Mouse (Mus musculus): ENCODE results near the gene Borcs8.
A peak's percentile ranks its signal among the peaks of the same experiment; 100 is the strongest.

Borcs8 gene

DNA sequence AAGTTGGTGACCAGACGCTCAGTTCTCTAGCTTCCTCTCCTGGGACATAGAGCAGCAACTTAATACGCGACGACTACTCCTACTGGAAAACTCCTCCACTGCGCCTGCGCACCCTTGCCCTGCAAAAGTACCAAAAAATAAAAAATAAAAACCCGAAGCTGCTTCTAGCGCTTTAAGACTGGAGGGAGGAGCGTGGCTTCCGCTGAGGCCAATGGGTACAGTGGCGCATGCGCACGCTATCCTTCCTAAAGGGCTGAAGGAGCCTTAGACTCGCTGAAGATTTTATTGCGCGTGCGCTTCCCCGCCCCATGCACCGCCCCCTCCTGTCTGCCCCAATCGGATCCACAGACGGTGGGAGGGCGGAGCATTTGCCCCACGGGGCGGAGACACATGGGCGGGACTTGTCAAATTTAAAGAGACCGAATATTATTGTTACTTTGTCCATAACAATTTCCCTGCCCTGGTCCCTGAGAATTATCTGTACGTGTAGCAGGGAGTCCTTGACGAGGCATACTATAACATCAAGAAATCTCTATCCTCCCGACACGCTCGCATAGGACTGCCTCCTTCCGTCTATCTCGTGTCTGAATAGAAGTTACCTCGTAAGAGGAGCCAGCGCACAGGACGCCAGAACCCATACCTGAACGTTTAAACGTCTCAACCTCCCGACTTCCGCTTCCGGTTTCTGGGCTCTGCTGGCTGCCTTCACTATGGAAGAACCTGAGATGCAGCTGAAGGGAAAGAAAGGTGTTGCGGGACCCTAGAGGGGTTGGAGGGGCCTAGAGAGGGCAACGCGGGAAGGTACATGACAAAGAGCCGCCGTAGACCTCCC, at the start of gene Borcs8, which contains the start of the genes Rfxank and Mef2b:
Borcs8 (plus strand) TSS at position 474 of the 832 bp plus-strand sequence.
Rfxank (minus strand) TSS at position 129 of the 832 bp plus-strand sequence.
Mef2b (plus strand) TSS at position 686 of the 832 bp plus-strand sequence.
- peak; percentile 99 for DNase-seq (ENCODE audit: low read depth, low spot score)

DNA sequence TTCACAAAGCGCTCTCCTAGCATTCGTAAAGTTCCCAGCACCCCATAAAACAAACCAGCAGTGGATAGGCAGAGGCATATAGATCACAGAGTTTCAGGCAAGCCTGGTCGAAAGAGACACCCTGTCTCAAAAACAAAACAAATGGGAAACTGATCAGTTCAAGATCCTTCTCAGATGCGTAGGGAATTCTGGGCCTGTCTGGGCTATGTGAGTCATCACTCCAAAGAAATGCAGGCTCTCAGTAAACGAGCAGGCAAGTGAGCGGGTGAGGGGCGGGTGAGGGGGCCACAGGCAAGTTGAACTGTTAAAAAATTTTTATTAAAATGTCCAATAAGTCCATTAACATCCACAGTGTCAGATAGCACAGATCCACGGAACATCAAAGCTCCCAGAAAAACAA, 46.5 kb upstream of the Borcs8 start:
- DNase-seq (ENCODE audit: low read depth, low spot score): no peak

DNA sequence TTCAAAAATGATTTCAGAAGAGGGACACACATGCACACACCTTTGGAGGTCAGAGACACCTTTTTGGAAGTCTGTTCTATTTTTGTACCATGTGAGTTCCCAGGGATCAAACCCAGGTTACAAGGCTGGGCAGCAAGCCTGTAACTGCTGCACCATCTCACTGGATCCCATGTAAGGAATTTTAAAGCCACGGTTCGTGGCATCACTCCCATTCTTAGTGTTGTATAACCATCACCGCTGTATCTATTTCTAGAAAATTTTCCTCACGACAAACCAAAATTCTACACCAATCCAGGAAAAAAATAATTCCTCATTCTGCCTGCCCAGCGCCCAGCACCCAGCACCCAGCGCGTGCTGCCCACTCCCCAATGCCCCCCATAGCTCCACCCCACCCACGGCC, 40.0 kb upstream of the Borcs8 start:
- DNase-seq (ENCODE audit: low read depth, low spot score): peak; percentile 82

DNA sequence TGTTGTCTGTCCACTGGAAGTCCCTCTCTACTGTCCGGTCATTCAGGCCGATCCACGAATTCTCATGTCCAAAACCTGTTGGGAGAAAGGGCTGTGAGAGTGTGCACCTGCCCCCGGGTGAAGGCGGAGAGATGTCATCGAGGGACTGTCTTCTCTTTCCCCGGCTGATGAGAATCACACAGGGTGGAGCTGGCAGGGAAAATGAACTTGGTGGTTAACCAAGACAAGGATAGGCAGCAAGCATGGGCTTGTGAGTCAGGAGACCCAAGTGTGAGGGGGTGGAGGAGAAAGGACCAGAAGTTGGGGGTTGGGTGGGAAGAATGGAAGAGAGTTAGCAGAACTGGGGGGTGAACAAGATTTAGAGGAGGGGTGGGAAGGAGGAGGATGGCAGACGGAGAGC, 39.1 kb upstream of the Borcs8 start:
- peak; percentile 62 for DNase-seq (ENCODE audit: low read depth, low spot score)

DNA sequence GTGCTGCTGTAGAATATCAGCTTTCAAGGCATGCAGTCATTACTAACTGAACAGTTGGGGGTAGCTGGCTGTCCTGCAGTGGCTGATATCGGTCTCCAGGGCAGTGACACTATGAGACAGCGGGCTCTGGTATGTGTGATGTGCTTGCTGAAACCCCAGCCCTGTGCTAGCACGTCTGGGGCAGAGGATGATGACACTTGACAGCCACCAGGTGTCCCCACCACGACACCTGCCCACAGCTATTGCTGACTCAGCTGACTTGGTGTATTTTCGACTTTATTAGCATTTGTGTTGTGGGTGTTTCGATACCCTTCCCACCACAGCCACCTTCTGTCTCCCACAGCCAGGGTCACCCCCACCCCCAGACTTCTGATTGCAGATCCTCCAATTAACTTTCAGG, 34.8 kb upstream of the Borcs8 start:
- DNase-seq (ENCODE audit: low read depth, low spot score): no peak

DNA sequence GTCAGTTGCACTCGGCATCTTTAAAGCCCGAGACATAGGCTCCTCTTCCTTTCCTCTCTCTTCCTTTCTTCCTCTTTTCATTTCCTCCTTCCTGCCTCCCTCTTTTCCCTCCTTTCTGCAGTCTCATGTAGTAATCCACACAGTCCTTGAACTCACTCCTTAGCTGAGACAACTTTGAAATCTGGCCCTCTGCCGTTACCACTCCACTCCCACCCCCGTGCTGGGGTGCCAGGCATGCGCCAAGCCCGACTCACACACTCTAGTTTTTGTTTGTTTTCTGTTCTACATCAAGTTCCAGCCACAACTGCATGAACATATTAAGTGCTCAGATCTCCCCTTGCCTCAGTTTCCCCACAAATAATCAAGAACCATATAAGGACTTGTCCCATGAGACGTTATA, 34.4 kb upstream of the Borcs8 start:
- no peak for DNase-seq (ENCODE audit: low read depth, low spot score)

DNA sequence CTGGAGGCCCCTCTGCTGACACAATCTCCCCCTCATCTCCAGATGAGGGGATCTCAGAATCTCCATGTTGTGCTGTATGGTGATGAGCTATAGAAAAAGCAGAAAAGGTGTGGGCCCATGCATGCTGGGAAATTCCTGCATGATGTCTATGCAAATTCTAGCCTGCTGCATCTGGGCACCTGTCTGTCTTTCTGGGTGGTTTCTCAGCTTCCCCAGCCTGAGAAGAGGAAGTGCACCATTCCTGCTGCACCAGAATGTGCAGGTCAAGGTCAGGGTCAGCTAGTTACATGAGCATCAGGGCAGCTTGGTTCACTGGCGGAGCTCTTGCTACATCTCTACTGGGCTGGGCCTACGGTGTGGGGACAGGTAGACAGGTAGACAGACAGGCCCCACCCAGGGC, 28.8 kb upstream of the Borcs8 start:
- DNase-seq (ENCODE audit: low read depth, low spot score): no peak

DNA sequence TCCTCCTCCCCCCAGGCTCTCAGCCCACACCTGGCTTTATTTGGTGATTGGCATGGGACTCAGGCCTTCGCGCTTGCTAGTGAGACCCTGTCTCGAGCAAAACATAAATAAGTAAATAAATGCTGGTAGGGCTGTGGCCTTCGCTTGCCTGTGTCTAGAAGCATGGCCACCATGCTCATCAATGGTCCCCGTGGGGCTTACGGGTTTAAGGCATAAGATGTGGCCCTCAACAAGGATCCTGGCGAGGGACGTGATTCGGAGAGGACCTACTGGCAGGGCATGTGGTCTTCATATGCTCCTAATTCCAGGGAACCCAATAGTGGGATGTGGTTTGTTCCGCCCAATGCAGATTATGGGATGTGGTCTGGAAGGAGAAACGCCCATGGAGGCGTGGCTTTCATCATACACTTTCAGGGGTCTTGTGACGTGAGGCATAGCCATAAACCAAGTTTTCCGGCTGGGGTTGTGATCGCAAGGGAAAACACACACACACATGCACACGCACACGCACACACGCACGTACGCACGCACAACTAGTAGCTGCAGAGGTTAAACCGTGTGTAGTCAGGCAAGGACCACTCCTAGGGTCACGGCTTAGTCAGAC, 28.0 kb upstream of the Borcs8 start:
- DNase-seq (ENCODE audit: low read depth, low spot score): no peak

DNA sequence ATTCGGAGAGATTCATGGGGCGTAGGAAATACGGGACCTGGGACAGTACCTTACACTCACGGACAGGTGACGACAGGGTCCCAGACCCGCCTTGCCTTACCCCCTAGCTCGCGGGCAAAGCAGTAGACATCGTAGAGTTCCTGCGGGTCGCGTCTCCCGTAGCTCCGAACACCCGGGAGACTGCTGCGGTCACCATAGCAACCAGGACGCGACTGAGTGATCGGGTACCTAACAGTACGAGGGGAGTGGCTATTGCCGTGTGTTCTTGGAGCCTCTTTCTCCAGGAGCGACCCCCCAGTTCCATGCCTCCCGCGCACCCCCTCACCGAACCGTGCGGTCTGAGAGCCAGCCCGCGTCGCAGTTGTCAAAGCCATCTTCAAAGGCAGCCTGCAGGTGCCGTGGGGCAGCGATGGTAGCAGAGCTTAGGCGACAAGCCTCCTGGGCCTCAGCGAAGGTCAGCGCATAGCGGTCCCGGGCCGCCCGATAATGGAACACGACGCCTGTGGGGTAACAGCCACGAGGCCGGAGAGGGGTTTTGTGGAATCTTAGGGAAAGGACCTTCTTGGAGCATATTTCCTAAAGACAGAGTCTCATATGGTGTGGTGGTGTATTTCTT, 26.8 kb upstream of the Borcs8 start:
- DNase-seq (ENCODE audit: low read depth, low spot score): no peak

DNA sequence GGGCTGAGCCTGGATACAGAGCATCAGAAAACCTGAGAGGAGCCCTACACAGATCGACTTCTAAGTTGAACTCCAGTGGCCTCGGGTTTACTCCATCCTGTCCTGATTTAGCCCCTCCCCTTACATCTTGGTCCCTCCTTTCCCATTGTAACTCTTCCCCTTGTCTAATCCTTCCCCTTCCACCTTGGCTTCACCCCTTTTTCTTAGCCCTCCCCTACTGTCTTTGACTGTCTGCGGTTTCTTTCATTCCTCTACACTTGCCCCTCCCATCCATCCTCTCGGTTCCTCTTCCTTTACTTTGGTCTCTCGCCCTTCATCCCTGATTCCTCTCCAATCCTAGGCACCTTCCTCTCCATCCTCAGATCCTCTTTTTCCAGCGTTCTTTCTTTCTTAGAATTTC, 24.8 kb upstream of the Borcs8 start:
- DNase-seq (ENCODE audit: low read depth, low spot score): no peak

DNA sequence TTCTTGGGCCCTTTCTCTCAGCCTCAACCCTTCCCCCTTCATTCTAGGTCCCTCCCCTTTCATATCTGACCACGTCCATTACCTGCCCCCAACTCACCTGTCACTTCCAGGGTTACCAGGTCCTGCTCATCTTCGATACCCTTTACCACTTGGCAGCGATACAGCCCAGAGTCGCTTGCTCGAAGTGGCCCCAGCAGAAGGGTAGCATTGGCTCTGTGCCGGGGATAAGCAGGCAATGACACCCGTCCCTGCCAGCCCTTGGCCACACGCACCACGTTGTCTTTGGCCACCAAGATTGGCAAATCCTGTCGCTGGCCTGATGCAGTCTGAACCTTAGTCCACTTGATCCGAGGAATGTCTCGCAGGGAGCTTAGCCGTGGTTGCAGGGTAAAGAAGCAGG, 24.4 kb upstream of the Borcs8 start:
- no peak for DNase-seq (ENCODE audit: low read depth, low spot score)

DNA sequence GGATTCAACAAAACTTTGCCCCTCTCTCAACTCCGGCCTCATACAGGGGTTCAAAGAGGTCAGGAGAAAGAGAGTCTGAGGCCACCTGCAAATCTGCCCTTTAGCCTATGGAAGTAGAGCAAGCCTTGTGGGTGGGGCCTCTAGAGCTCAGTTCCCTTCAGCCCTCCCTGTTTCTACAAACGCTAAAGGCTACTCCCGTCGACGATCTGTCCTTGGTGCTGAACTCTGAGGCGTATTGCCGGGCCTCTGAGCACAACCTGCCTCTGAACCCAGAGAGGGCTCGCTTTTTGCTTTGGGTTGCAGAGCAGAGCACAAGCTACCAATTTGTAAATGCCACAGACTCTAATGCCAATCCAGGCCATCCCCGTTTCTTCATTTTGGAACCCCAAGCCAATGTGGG, 21.7 kb upstream of the Borcs8 start:
- no peak for DNase-seq (ENCODE audit: low read depth, low spot score)

DNA sequence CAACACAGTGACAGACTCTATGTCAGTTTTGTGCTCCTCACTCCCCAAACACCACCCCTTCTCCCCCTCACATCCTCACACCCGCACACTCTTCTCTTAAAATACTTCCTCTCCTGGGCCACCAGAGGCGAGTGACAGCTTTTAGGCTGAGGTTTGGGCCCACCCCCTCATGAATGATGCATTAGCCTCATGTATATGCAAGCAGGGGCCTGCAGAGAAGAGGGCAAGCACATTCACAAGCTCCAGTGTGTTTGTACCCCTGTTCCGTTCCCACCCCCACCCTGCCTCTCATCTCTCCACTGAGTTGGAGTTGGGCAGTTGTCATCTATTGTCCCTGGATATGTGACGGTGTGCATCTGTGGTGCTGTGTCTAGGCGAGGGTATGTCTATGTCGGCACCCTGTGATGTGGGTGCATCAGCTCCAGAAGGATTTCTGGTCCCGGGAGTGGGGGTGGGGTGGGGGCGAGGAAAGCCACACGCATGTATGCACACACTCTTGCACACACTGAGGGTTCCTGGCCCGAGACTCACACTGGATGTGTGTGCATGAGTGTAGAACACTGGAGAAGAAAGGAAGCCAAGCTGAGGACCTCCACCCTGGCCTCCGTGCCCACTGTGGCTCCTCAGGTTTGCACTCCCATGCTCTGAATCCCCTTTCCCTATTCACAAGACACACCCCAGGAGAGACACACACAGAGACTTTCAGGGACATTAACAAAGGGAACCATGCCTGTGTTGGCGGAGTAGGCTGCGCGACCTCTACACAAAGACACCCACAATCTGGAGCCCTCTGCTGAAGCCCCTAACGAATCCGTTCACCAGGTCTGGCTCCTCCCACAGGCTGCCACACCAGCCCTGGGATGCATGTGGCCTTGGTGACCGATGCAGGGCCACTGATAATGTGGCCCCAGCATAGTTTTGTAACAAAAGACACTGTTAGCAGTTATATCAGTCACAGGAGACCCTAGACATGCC, 20.3 kb upstream of the Borcs8 start:
- DNase-seq (ENCODE audit: low read depth, low spot score): peak; percentile 88

DNA sequence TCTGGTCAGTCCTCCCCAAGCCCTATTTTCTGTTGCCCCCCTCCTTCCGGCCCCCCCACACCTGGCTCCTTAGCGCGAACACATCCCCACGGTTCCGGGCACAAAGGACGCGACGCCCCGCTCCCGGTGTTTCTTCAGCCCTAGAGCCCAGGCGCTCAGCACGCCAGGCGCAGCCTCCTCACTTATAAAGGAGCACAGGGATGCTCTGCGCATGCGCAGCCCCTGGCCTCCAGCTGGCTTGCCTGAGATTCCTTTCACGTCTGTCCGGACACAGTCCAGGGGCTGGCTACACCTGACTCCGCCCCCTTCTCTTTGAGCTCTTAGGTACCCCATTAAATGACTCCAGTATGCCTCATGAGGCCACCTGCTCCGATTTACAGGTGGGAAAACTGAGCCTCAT, 18.6 kb upstream of the Borcs8 start, which contains the start of gene Ncan:
Ncan (minus strand) TSS at position 207 of the 400 bp plus-strand sequence.
- DNase-seq (ENCODE audit: low read depth, low spot score): peak; percentile 67

DNA sequence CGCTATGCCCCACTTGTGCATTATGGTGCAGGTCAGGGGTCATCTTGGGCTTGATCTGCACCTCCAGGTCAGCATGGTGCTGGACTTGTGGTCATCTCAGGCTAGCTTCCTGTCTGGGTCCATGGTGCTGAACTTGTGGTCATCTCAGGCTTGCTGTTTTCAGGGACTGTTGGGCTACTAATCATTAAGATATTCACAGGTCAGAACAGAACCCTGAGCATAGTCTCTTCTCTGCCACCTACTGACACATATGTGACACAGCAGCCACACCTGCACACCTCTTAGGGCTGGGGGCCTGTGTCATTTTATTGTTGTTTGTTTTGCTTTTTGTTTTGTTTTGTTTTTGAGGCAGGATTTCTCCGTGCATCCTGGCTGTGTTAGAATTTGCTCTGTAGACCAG, 16.4 kb upstream of the Borcs8 start:
- DNase-seq (ENCODE audit: low read depth, low spot score): no peak

DNA sequence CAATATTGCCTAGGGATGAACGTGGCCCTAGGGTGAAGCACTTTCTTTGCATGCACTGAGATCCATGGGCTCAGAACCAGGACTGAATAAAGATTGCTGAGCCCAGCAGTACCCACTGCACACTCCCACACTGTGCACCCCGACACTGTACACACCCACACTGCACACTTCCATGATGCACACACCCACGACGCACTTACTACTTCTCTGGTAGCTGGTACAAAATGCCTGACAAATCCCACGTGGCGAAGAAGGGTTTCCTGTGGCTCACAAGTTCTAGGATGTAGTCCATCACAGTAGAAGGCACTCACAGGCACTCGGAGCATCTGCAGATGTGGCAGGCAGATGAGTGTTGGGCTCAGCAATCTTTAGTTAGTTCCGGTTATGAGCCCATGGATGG, 14.3 kb upstream of the Borcs8 start:
- DNase-seq (ENCODE audit: low read depth, low spot score): peak; percentile 48

DNA sequence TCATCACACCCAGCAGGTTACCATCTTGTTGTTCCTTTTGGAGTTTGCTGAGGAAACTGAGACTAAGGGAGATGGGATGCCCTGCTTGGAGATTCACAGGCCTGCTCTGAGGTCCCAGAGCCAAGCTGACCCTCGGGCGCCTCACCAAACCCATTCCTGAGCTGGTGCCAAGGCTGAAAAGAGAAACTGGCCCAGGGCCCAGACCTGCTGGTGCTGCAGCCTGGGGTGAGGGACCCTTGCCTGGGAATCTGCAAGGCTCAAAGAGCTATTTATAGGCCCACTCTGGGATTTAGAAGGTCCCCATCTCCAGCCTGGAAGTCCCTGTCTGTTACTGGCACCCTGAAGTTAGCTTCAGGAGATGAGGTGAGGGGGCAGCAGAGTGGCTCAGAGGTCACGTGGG, 10.9 kb upstream of the Borcs8 start:
- DNase-seq (ENCODE audit: low read depth, low spot score): no peak

DNA sequence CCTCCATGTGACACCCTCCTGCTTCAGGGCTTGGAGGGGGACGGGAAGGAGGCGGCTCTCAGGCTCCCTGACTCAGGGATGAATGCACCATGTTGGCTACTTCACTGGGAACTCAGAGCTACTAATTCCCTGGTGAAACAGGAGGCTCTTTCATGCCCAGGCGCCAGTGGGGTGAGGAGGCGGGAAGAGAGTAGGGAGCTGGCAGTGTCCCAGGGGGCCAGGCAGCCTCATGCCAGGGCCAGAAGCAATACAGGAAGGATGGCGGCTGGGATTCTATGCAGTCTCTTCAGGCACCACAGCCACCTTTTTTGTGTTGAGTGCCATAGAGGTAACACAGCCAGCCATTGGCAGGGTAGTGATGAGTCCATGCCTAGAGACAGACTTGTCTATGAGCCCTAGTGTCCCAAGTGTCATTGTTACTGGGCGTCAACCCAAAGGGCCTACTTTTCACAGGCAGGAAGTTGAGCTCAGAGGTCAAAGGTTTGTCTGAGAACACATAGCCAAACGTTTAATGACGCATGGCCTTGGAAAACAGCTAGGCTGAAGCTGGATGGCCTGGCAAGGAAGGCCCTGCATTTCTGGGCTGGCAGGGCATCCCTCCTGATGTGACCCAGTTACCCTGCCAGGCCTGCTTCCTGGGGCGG, 9.9 kb upstream of the Borcs8 start:
- DNase-seq (ENCODE audit: low read depth, low spot score): no peak

DNA sequence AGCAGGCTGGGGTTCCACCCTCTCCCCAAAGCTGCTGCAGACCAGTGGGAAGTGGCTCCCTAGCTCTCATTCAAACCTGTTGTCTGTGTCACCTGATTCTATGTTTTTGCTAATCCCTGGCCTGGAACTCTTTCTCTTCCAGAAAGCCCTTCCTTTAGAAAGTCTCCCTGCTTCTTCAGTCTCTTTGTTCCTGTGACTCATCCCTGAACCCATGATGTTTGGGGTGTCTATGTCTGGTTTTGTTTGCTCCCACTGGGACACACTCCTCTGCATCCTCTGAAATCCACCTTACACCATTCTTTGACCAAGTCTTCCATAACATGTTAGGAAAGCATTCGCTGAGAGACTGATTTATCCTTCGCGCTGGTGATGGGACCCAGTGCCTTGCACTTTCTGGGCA, 9.2 kb upstream of the Borcs8 start:
- no peak for DNase-seq (ENCODE audit: low read depth, low spot score)

DNA sequence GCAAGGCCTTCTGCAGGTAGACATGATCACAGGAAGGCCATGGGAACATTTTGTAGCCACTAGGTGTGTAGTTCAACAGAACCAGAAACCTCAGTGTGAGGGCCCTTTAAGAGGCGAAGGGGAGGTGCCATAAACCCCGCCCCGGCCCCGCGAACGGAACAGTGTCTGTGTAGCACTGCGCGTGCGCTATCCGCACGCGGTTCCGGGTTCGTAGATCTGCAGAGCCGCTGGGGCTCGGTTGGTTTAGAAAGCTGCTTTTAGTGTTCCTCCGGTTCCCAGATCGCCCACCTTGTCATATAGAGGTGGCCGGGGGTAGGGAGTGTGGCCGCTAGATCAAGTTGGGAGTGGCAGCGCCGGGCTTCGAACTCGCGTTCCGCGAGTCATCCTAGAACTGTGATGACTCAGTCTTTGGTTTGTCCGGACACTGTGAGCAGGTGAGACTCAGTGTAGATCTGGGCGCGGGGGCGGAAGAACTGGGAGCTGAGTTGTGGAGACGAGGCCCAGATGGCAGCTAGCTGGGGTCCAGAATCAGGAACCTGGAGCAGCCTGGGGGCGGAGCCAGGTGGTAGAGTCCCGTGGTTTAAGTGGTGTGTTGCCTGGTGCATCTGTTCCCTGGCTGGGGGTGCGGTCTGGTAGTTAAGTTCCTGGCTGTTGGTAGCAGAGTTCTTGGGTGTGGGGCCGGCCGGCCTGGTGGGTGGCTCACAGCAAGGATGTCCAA, 8.0 kb upstream of the Borcs8 start, which contains the start of gene Nr2c2ap:
Nr2c2ap (plus strand) TSS at position 168 of the 718 bp plus-strand sequence.
- peak; percentile 65 for DNase-seq (ENCODE audit: low read depth, low spot score)
